Mouse (Mus musculus) heart, adult 11 months (tissue): Measurements from ENCODE around the gene Cog6.
"Not testable (repeated sequence)": the region's sequence is repeated elsewhere in the genome, so short reads cannot be mapped to it uniquely, and the experiment has no call there.

Source experiments
- DNase-seq: peaks from one replicate; pipeline ENCODE4 v3.0.0; 2022

The Cog6 gene

GRCm38 (mm10) chr3:53031586-53031985 lies 14.5 kb upstream of the Cog6 start:
- DNase-seq = peak; percentile 28

GRCm38 (mm10) chr3:53029046-53029445 lies 12.0 kb upstream of the Cog6 start:
- no peak for DNase-seq

GRCm38 (mm10) chr3:53027333-53027732 lies 10.3 kb upstream of the Cog6 start:
- DNase-seq = peak; percentile 82

GRCm38 (mm10) chr3:53007411-53007810 lies 9.6 kb downstream of the Cog6 start:
- peak; percentile 65 for DNase-seq

- peak; percentile 83 for DNase-seq
These were observed 12.5 kb downstream of the Cog6 start for GRCm38 (mm10) chr3:53004406-53005114.

- peak; percentile 75 for DNase-seq
These were observed 15.0 kb downstream of the Cog6 start for GRCm38 (mm10) chr3:53002076-53002475.

GRCm38 (mm10) chr3:52999996-53000395 lies 17.0 kb downstream of the Cog6 start:
- DNase-seq = peak; percentile 83

GRCm38 (mm10) chr3:52999016-52999744 lies 17.9 kb downstream of the Cog6 start:
- peak; percentile 82 for DNase-seq

GRCm38 (mm10) chr3:52997381-52997780 lies 19.7 kb downstream of the Cog6 start:
- peak; percentile 53 for DNase-seq

GRCm38 (mm10) chr3:52996635-52997034 lies 20.4 kb downstream of the Cog6 start:
- DNase-seq = peak; percentile 50

GRCm38 (mm10) chr3:52994666-52995065 lies 22.4 kb downstream of the Cog6 start:
- peak; percentile 4 for DNase-seq

GRCm38 (mm10) chr3:52993296-52993695 lies 23.7 kb downstream of the Cog6 start:
- peak; percentile 80 for DNase-seq

- DNase-seq = peak; percentile 78
These were observed 26.8 kb downstream of the Cog6 start for GRCm38 (mm10) chr3:52990041-52990737.

GRCm38 (mm10) chr3:52985508-52985941 lies 31.5 kb downstream of the Cog6 start:
- DNase-seq = not testable (repeated sequence)

- DNase-seq = no peak
These were observed 33.3 kb downstream of the Cog6 start for GRCm38 (mm10) chr3:52983772-52984171.

GRCm38 (mm10) chr3:52982993-52983392 lies 34.0 kb downstream of the Cog6 start:
- no peak for DNase-seq

- DNase-seq = peak; percentile 97
These were observed 42.1 kb downstream of the Cog6 start for GRCm38 (mm10) chr3:52974674-52975556.

GRCm38 (mm10) chr3:52972916-52973315 lies 44.1 kb downstream of the Cog6 start:
- DNase-seq = peak; percentile 85

- peak; percentile 82 for DNase-seq
These were observed 50.0 kb downstream of the Cog6 start for GRCm38 (mm10) chr3:52967046-52967445.

GRCm38 (mm10) chr3:52964206-52964605 lies 52.8 kb downstream of the Cog6 start:
- DNase-seq = peak; percentile 61

GRCm38 (mm10) chr3:52963441-52963840 lies 53.6 kb downstream of the Cog6 start:
- peak; percentile 64 for DNase-seq

- peak; percentile 84 for DNase-seq
These were observed 54.6 kb downstream of the Cog6 start for GRCm38 (mm10) chr3:52962391-52962790.
